In genomic region chr2:6374216-6374615, GRCm38 (mm10) we compare ENCODE assay signal across 26 mouse cellular contexts. TPM values are rescaled to one million over a fixed set of nuclear protein-coding genes. Genes with fewer than 3 reads are reported as not detected.
DNase-seq lines count a peak whose midpoint lies in the region; ATAC-seq and TF ChIP-seq lines count a peak whose summit lies in the region.
"Had no signal": no experiment of that assay in that cellular context is flagged by ENCODE, and none has a peak within 500 bp of the region (broad histone marks: within the 10 kb centered on the region; RNA-seq: fewer than 3 reads in every experiment).

No protein-coding gene starts in this region.

- H3K4me1 ChIP-seq in midbrain, embryonic 12.5 days: 0 out of 2 replicates have a peak, but pooled peaks cover 15% of the 10 kb centered on the region
- 0 out of 2 replicates have a peak, but pooled peaks cover 2% of the 10 kb centered on the region for H3K4me1 ChIP-seq in midbrain, embryonic 15.5 days
- 0 out of 2 replicates have a peak, but pooled peaks cover 4% of the 10 kb centered on the region for H3K4me1 ChIP-seq in hindbrain, embryonic 14.5 days (replicated peaks; ENCODE audit: control insufficient read depth, insufficient read depth, low read length)
- H3K4me1 ChIP-seq in neural tube, embryonic 15.5 days: peaks cover 3% of the 10 kb centered on the region; the same call in 1 of the 2 replicates
- no peaks in the 10 kb centered on the region for H3K4me1 ChIP-seq in midbrain, postnatal 0 days (ENCODE audit: insufficient read depth, low read length)
- H3K4me1 ChIP-seq: neural tube, embryonic 12.5 days had no signal

- no peaks in the 10 kb centered on the region for H3K9me3 ChIP-seq in midbrain, embryonic 12.5 days
- H3K9me3 ChIP-seq in midbrain, embryonic 15.5 days: no peaks in the 10 kb centered on the region
- no peaks in the 10 kb centered on the region for H3K9me3 ChIP-seq in hindbrain, embryonic 14.5 days (ENCODE audit: control insufficient read depth, low read length)
- H3K9me3 ChIP-seq in neural tube, embryonic 15.5 days (replicated peaks): no peaks in the 10 kb centered on the region
- H3K9me3 ChIP-seq in midbrain, postnatal 0 days (ENCODE audit: low read length): no peaks in the 10 kb centered on the region
- H3K9me3 ChIP-seq: embryonic facial prominence, embryonic 13.5 days; forebrain, embryonic 13.5 days; limb, embryonic 15.5 days; neural tube, embryonic 12.5 days had no signal

- TF ChIP-seq CTCF in layer of hippocampus, adult 2 months (conservative IDR thresholded peaks at IDR 0.05): no peak
- TF ChIP-seq CTCF in midbrain, postnatal 0 days (IDR thresholded peaks at IDR 0.05): no peak

- H3K27ac ChIP-seq in midbrain, embryonic 12.5 days (replicated peaks): no peak overlapping the region
- no peak overlapping the region for H3K27ac ChIP-seq in midbrain, embryonic 15.5 days
- H3K27ac ChIP-seq in hindbrain, embryonic 14.5 days: no peak overlapping the region
- H3K27ac ChIP-seq in neural tube, embryonic 15.5 days (replicated peaks): no peak overlapping the region
- H3K27ac ChIP-seq in layer of hippocampus, adult 2 months: no peak overlapping the region
- H3K27ac ChIP-seq in midbrain, postnatal 0 days (ENCODE audit: low read depth, low read length): no peak overlapping the region
- H3K27ac ChIP-seq: embryonic facial prominence, embryonic 13.5 days; forebrain, embryonic 13.5 days; kidney, postnatal 0 days; left cerebral cortex, adult 2 months; limb, embryonic 15.5 days; liver, embryonic 14.5 days; neural tube, embryonic 12.5 days had no signal

- ATAC-seq in midbrain, embryonic 12.5 days (ENCODE audit: low FRiP score, low read depth): no peak
- no peak for ATAC-seq in midbrain, embryonic 15.5 days (replicated peaks)
- no peak for ATAC-seq in hindbrain, embryonic 14.5 days (ENCODE audit: low FRiP score)
- 0 out of 2 replicates have a peak, but pooled peaks have one; percentile 31 for ATAC-seq in neural tube, embryonic 15.5 days (ENCODE audit: low FRiP score)
- ATAC-seq in midbrain, postnatal 0 days (ENCODE audit: low FRiP score): no peak
- ATAC-seq: forebrain, embryonic 13.5 days had no signal

- H3K4me2 ChIP-seq in midbrain, embryonic 12.5 days (replicated peaks): 0 out of 2 replicates have a peak overlapping the region, but pooled peaks have one; percentile 1
- no peak overlapping the region for H3K4me2 ChIP-seq in midbrain, embryonic 15.5 days
- H3K4me2 ChIP-seq in hindbrain, embryonic 14.5 days (replicated peaks): peak overlapping the region; percentile 4; the same call in 1 of the 2 replicates
- no peak overlapping the region for H3K4me2 ChIP-seq in neural tube, embryonic 15.5 days
- H3K4me2 ChIP-seq in midbrain, postnatal 0 days (ENCODE audit: low read depth, low read length, poor library complexity, severe bottlenecking): no peak overlapping the region
- H3K4me2 ChIP-seq: embryonic facial prominence, embryonic 13.5 days; forebrain, embryonic 13.5 days; heart, embryonic 11.5 days; limb, embryonic 15.5 days; lung, embryonic 14.5 days; neural tube, embryonic 12.5 days had no signal

- H3K27me3 ChIP-seq in midbrain, embryonic 12.5 days: no peaks in the 10 kb centered on the region
- no peaks in the 10 kb centered on the region for H3K27me3 ChIP-seq in midbrain, embryonic 15.5 days (replicated peaks)
- H3K27me3 ChIP-seq in hindbrain, embryonic 14.5 days (ENCODE audit: control insufficient read depth, insufficient read depth, low read length): no peaks in the 10 kb centered on the region
- no peaks in the 10 kb centered on the region for H3K27me3 ChIP-seq in neural tube, embryonic 15.5 days (replicated peaks)
- no peaks in the 10 kb centered on the region for H3K27me3 ChIP-seq in midbrain, postnatal 0 days (ENCODE audit: insufficient read depth, low read length)
- H3K27me3 ChIP-seq: embryonic facial prominence, embryonic 13.5 days; forebrain, embryonic 13.5 days; limb, embryonic 15.5 days; neural tube, embryonic 12.5 days had no signal

- H3K36me3 ChIP-seq in midbrain, embryonic 12.5 days: no peaks in the 10 kb centered on the region
- no peaks in the 10 kb centered on the region for H3K36me3 ChIP-seq in midbrain, embryonic 15.5 days (replicated peaks)
- no peaks in the 10 kb centered on the region for H3K36me3 ChIP-seq in hindbrain, embryonic 14.5 days (replicated peaks; ENCODE audit: control insufficient read depth, insufficient read depth)
- no peaks in the 10 kb centered on the region for H3K36me3 ChIP-seq in neural tube, embryonic 15.5 days
- no peaks in the 10 kb centered on the region for H3K36me3 ChIP-seq in midbrain, postnatal 0 days (ENCODE audit: insufficient read depth, low read length)
- H3K36me3 ChIP-seq: embryonic facial prominence, embryonic 13.5 days; limb, embryonic 15.5 days; neural tube, embryonic 12.5 days had no signal

- no peak overlapping the region for H3K4me3 ChIP-seq in midbrain, embryonic 12.5 days
- H3K4me3 ChIP-seq in midbrain, embryonic 15.5 days: no peak overlapping the region
- H3K4me3 ChIP-seq in hindbrain, embryonic 14.5 days (replicated peaks; ENCODE audit: low read length): no peak overlapping the region
- no peak overlapping the region for H3K4me3 ChIP-seq in neural tube, embryonic 15.5 days (replicated peaks)
- no peak overlapping the region for H3K4me3 ChIP-seq in layer of hippocampus, adult 2 months
- no peak overlapping the region; the same call in 1 of the 2 replicates for H3K4me3 ChIP-seq in midbrain, postnatal 0 days (ENCODE audit: low read depth, low read length)
- H3K4me3 ChIP-seq: embryonic facial prominence, embryonic 13.5 days; erythroblast, embryonic 14.5 days; forebrain, embryonic 13.5 days; left cerebral cortex, adult 2 months; limb, embryonic 15.5 days; neural tube, embryonic 12.5 days had no signal

- peak; percentile 73 for DNase-seq in R1 (ENCODE audit: low read depth, low spot score)
- DNase-seq in hindbrain, embryonic 14.5 days (ENCODE audit: low spot score): no peak
- no peak for DNase-seq in layer of hippocampus, adult 2 months (ENCODE audit: low spot score in 2 of 2)
- DNase-seq in midbrain, postnatal 0 days (ENCODE audit: low spot score): no peak
- DNase-seq: adrenal gland, adult 8-10 months; cerebellum, adult 11-12 months; cerebellum, postnatal 10 days; kidney, adult 11 months; left cerebral cortex, postnatal 4 days; lung, embryonic 14.5 days; lung, postnatal 36 days; right cerebral cortex, adult 18-20 months; thymus, adult 18-20 months; thymus, postnatal 4 days had no signal

- H3K9ac ChIP-seq in midbrain, embryonic 12.5 days (replicated peaks): no peak overlapping the region
- no peak overlapping the region for H3K9ac ChIP-seq in midbrain, embryonic 15.5 days
- no peak overlapping the region for H3K9ac ChIP-seq in hindbrain, embryonic 14.5 days
- no peak overlapping the region for H3K9ac ChIP-seq in neural tube, embryonic 15.5 days (replicated peaks)
- no peak overlapping the region for H3K9ac ChIP-seq in midbrain, postnatal 0 days (replicated peaks; ENCODE audit: low read length, poor library complexity, severe bottlenecking)
- H3K9ac ChIP-seq: embryonic facial prominence, embryonic 13.5 days; forebrain, embryonic 13.5 days; limb, embryonic 15.5 days; liver, embryonic 14.5 days; lung, embryonic 14.5 days; neural tube, embryonic 12.5 days had no signal

- 68% methylated on average over 14 of the region's 14 CpGs for WGBS in midbrain, embryonic 12.5 days
- WGBS in midbrain, embryonic 15.5 days: 55% methylated on average over 14 of the region's 14 CpGs
- 50% methylated on average over 14 of the region's 14 CpGs for WGBS in hindbrain, embryonic 14.5 days
- 56% methylated on average over 14 of the region's 14 CpGs for WGBS in neural tube, embryonic 15.5 days
- 52% methylated on average over 14 of the region's 14 CpGs for WGBS in midbrain, postnatal 0 days

RNA-seq across cellular contexts. Expression of gene Usp6nl, which starts 51.7 kb away (rescaled TPM):
- 19.0 and 21.8 TPM in 2 replicates for polyA plus RNA-seq in midbrain, embryonic 12.5 days (2016; fragmentation: Nextera tagmentation; extraction: Ambion mirVana)
- 6.5 and 7.7 TPM in 2 replicates for polyA plus RNA-seq in midbrain, embryonic 15.5 days (2015; fragmentation: Nextera tagmentation; extraction: Ambion mirVana)
- 9.5 and 9.9 TPM in 2 replicates for polyA plus RNA-seq in hindbrain, embryonic 14.5 days (2014; fragmentation: Nextera tagmentation; extraction: Ambion mirVana)
- polyA plus RNA-seq in neural tube, embryonic 15.5 days (2015; fragmentation: Nextera tagmentation; extraction: Ambion mirVana): 6.5 TPM in 2 replicates
- 10 to 100 TPM; 13.1 to 13.5 TPM for total RNA-seq in layer of hippocampus, adult 2 months (2021)
- 16.7 and 18.8 TPM in 2 replicates for total RNA-seq in midbrain, postnatal 0 days (2014; rRNA removed)
- 4.7 and 5.7 TPM in 2 replicates for polyA plus RNA-seq in midbrain, postnatal 0 days (2015; fragmentation: Nextera tagmentation; extraction: Ambion mirVana)

Comparison
In these comparisons a context has a peak if more than half of its experiments do, and no peak if none do; other contexts are left out.
1. H3K4me2 ChIP-seq: peak in midbrain, embryonic 12.5 days (single experiment) and hindbrain, embryonic 14.5 days (single experiment); none in midbrain, embryonic 15.5 days (single experiment), neural tube, embryonic 15.5 days (single experiment) and midbrain, postnatal 0 days (single experiment).